Mouse (Mus musculus): ENCODE measurements around the gene Gad2. TPM values are rescaled to one million over a fixed set of nuclear protein-coding genes. Genes with fewer than 3 reads are reported as not detected.

Gene Gad2
- 35.3 and 40.6 TPM in 2 replicates for polyA plus RNA-seq (2021; fragmentation: Nextera tagmentation)
- long read RNA-seq, experiment 1, full-length matches to known transcripts = 77 of 146 reads
- long read RNA-seq, experiment 1, partial matches to known transcripts = 36 of 146 reads
- long read RNA-seq, experiment 1, other reads (novel, unspliced or antisense) = 33 of 146 reads
- long read RNA-seq, experiment 2, full-length matches to known transcripts = 202 of 319 reads
- long read RNA-seq, experiment 2, partial matches to known transcripts = 108 of 319 reads
- long read RNA-seq, experiment 2, other reads (novel, unspliced or antisense) = 9 of 319 reads

GRCm38 (mm10) chr2:22621828-22622731, at the start of gene Gad2:
Gene Gad2 (plus strand): TSS chr2:22622205.

Small RNA genes lying within 50 kb of the gene (microRNA-seq; reads per million reads assigned to microRNA genes)
- gene Gm23636 (not detected), gene Mir3967 (not detected)

Other genes with a start within 250 kb of the Gad2 start
- gene Apbb1ip, start 151.9 kb downstream of the Gad2 start, polyA plus RNA-seq (2021; fragmentation: Nextera tagmentation) = 3.9 and 4.2 TPM in 2 replicates